Mouse (Mus musculus): ENCODE data around the gene Defa35. TPM values are rescaled to one million over a fixed set of nuclear protein-coding genes. Genes with fewer than 3 reads are reported as not detected.
"Not testable (repeated sequence)": the region's sequence is repeated elsewhere in the genome, so short reads cannot be mapped to it uniquely, and the experiment has no call there.

Defa35 gene
- not detected in 2 replicates for polyA plus RNA-seq (2015; fragmentation: Nextera tagmentation; extraction: Ambion mirVana)

DNA sequence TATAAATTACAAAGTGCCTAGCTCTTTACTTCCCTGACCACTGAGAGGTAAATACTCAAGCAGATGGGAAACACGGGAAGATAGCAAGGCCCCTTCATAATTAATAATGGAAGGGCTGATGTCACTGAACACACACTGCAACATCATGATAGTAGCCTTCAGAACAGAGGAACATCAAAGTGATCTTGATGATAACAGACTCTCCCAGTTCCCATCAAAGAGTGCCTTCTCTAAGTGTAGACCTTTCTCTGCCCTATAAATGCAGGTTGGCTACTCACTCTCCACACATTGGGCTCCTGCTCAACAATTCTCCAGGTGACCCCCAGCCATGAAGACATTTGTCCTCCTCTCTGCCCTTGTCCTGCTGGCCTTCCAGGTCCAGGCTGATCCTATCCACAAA is at the start of gene Defa35:
TSS of gene Defa35 (plus strand) at position 301 of the 400 bp plus-strand sequence.
- H3K9me3 ChIP-seq (ENCODE audit: control insufficient read depth, low read length); H3K4me3 ChIP-seq (ENCODE audit: low read length); H3K9ac ChIP-seq (ENCODE audit: low read depth, low read length); H3K36me3 ChIP-seq (ENCODE audit: control insufficient read depth, insufficient read depth, low read length); H3K27me3 ChIP-seq (replicated peaks; ENCODE audit: control insufficient read depth, insufficient read depth, low read length); H3K4me2 ChIP-seq (ENCODE audit: low read depth, low read length); ATAC-seq; H3K4me1 ChIP-seq (ENCODE audit: control insufficient read depth, insufficient read depth, low read length); H3K27ac ChIP-seq (ENCODE audit: low read length): not testable (repeated sequence)
- WGBS = 76% methylated on average over 1 of the region's 1 CpGs

- H3K9ac ChIP-seq (ENCODE audit: low read depth, low read length); H3K27me3 ChIP-seq (replicated peaks; ENCODE audit: control insufficient read depth, insufficient read depth, low read length); H3K4me2 ChIP-seq (ENCODE audit: low read depth, low read length); H3K36me3 ChIP-seq (ENCODE audit: control insufficient read depth, insufficient read depth, low read length); H3K9me3 ChIP-seq (ENCODE audit: control insufficient read depth, low read length); H3K4me1 ChIP-seq (ENCODE audit: control insufficient read depth, insufficient read depth, low read length); ATAC-seq; H3K27ac ChIP-seq (ENCODE audit: low read length); H3K4me3 ChIP-seq (ENCODE audit: low read length): not testable (repeated sequence)
- no CpG with 5 or more reads among the region's 1 CpGs for WGBS
Measured at GRCm38 (mm10) chr8:21025245-21025644, 39.6 kb upstream of the Defa35 start, which contains the start of gene Defa21. Gene Defa21, plus strand, starts transcription at chr8:21025545.

DNA sequence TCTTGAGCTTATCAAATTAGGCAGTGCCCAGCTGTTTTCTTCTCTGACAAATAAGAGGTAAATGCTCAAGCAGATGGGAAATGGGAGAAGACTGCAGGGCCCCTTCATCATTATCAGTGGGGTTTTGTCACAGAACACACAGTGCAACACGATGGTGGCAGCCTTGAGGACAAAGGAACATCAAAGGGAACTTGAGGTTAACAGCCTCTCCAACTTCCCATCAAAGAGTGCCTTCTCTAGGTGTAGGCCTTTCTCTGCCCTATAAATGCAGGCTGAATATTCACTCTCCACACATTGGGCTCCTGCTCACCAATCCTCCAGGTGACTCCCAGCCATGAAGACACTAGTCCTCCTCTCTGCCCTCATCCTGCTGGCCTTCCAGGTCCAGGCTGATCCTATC is 10.1 kb upstream of the Defa35 start, which contains the start of gene Defa23:
TSS of gene Defa23 (plus strand) at position 301 of the 400 bp plus-strand sequence.
- no CpG with 5 or more reads among the region's 1 CpGs for WGBS
- not testable (repeated sequence) for H3K4me2 ChIP-seq (ENCODE audit: low read depth, low read length); H3K9ac ChIP-seq (ENCODE audit: low read depth, low read length); H3K27me3 ChIP-seq (replicated peaks; ENCODE audit: control insufficient read depth, insufficient read depth, low read length); H3K9me3 ChIP-seq (ENCODE audit: control insufficient read depth, low read length); H3K4me3 ChIP-seq (ENCODE audit: low read length); H3K27ac ChIP-seq (ENCODE audit: low read length); ATAC-seq; H3K36me3 ChIP-seq (ENCODE audit: control insufficient read depth, insufficient read depth, low read length); H3K4me1 ChIP-seq (ENCODE audit: control insufficient read depth, insufficient read depth, low read length)

DNA sequence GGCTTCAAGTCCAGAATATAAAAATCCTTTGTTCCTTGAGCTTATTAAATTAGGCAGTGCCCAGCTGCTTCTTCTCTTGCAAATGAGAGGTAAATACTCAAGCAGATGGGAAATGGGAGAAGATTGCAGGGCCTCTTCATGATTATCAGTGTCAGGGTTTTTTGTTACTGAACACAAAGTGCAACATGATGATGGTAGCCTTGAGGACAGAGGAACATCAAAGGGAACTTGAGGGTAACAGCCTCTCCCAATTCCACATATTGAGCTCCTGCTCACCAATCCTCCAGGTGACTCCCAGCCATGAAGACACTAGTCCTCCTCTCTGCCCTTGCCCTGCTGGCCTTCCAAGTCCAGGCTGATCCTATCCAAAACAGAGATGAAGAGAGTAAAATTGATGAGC is 19.3 kb downstream of the Defa35 start, which contains the start of gene Defa25:
TSS of gene Defa25 (plus strand) at position 301 of the 400 bp plus-strand sequence.
- H3K4me1 ChIP-seq (ENCODE audit: control insufficient read depth, insufficient read depth, low read length) = not testable (repeated sequence)

GRCm38 (mm10) chr8:21093106-21093505 is 28.3 kb downstream of the Defa35 start:
- H3K27ac ChIP-seq (ENCODE audit: low read length) = no peak overlapping the region
- H3K27me3 ChIP-seq (replicated peaks; ENCODE audit: control insufficient read depth, insufficient read depth, low read length) = no peaks in the 10 kb centered on the region
- H3K9ac ChIP-seq (ENCODE audit: low read depth, low read length) = no peak overlapping the region
- no peaks in the 10 kb centered on the region for H3K4me1 ChIP-seq (ENCODE audit: control insufficient read depth, insufficient read depth, low read length)
- no peak overlapping the region for H3K4me2 ChIP-seq (ENCODE audit: low read depth, low read length)
- no peaks in the 10 kb centered on the region for H3K36me3 ChIP-seq (ENCODE audit: control insufficient read depth, insufficient read depth, low read length)
- no peaks in the 10 kb centered on the region for H3K9me3 ChIP-seq (ENCODE audit: control insufficient read depth, low read length)
- ATAC-seq = no peak
- no peak overlapping the region for H3K4me3 ChIP-seq (ENCODE audit: low read length)
- WGBS = 38% methylated on average over 4 of the region's 4 CpGs

More for the DNA sequence above, 19.3 kb downstream of the Defa35 start, which contains the start of gene Defa25:
- H3K36me3 ChIP-seq (ENCODE audit: control insufficient read depth, insufficient read depth, low read length); H3K4me2 ChIP-seq (ENCODE audit: low read depth, low read length); ATAC-seq; H3K27me3 ChIP-seq (replicated peaks; ENCODE audit: control insufficient read depth, insufficient read depth, low read length); H3K9me3 ChIP-seq (ENCODE audit: control insufficient read depth, low read length); H3K27ac ChIP-seq (ENCODE audit: low read length); H3K9ac ChIP-seq (ENCODE audit: low read depth, low read length); H3K4me3 ChIP-seq (ENCODE audit: low read length): not testable (repeated sequence)

GRCm38 (mm10) chr8:21095950-21096349 is 31.1 kb downstream of the Defa35 start, which contains the start of gene Gm14851:
Gene Gm14851, minus strand, starts transcription at chr8:21096050.
- H3K4me1 ChIP-seq (ENCODE audit: control insufficient read depth, insufficient read depth, low read length); H3K27me3 ChIP-seq (replicated peaks; ENCODE audit: control insufficient read depth, insufficient read depth, low read length); H3K36me3 ChIP-seq (ENCODE audit: control insufficient read depth, insufficient read depth, low read length); H3K4me3 ChIP-seq (ENCODE audit: low read length); H3K4me2 ChIP-seq (ENCODE audit: low read depth, low read length); ATAC-seq; H3K9me3 ChIP-seq (ENCODE audit: control insufficient read depth, low read length); H3K9ac ChIP-seq (ENCODE audit: low read depth, low read length); H3K27ac ChIP-seq (ENCODE audit: low read length): not testable (repeated sequence)
- WGBS = 100% methylated on average over 1 of the region's 2 CpGs

Other genes with a start within 250 kb of the Defa35 start
- gene Defb33, start 172.4 kb upstream of the Defa35 start, polyA plus RNA-seq (2015; fragmentation: Nextera tagmentation; extraction: Ambion mirVana) = not detected in 2 replicates
- not detected in 2 replicates for gene Gm15056, start 162.4 kb upstream of the Defa35 start, polyA plus RNA-seq (2015; fragmentation: Nextera tagmentation; extraction: Ambion mirVana)
- not detected in 2 replicates for gene Gm6040, start 143.0 kb upstream of the Defa35 start, polyA plus RNA-seq (2015; fragmentation: Nextera tagmentation; extraction: Ambion mirVana)
- gene AY761185, start 120.3 kb upstream of the Defa35 start, polyA plus RNA-seq (2015; fragmentation: Nextera tagmentation; extraction: Ambion mirVana) = not detected in 2 replicates
- not detected in 2 replicates for gene Defa21, start 39.5 kb upstream of the Defa35 start, polyA plus RNA-seq (2015; fragmentation: Nextera tagmentation; extraction: Ambion mirVana)
- 0.53 TPM in 1 of 2 replicates, not detected in the other for gene Defa23, start 10.0 kb upstream of the Defa35 start, polyA plus RNA-seq (2015; fragmentation: Nextera tagmentation; extraction: Ambion mirVana)
- not detected in 2 replicates for gene Defa25, start 19.4 kb downstream of the Defa35 start, polyA plus RNA-seq (2015; fragmentation: Nextera tagmentation; extraction: Ambion mirVana)
- not detected in 2 replicates for gene Gm14851, start 31.0 kb downstream of the Defa35 start, polyA plus RNA-seq (2015; fragmentation: Nextera tagmentation; extraction: Ambion mirVana)
- gene Defa30, start 69.6 kb downstream of the Defa35 start, polyA plus RNA-seq (2015; fragmentation: Nextera tagmentation; extraction: Ambion mirVana) = 0.69 and 1.5 TPM in 2 replicates
- gene Defa22, start 97.2 kb downstream of the Defa35 start, polyA plus RNA-seq (2015; fragmentation: Nextera tagmentation; extraction: Ambion mirVana) = not detected in 2 replicates
- gene Defa31, start 126.6 kb downstream of the Defa35 start, polyA plus RNA-seq (2015; fragmentation: Nextera tagmentation; extraction: Ambion mirVana) = not detected in 2 replicates
- gene Gm15293, start 136.5 kb downstream of the Defa35 start, polyA plus RNA-seq (2015; fragmentation: Nextera tagmentation; extraction: Ambion mirVana) = not detected in 2 replicates
- not detected in 2 replicates for gene Gm15292, start 184.7 kb downstream of the Defa35 start, polyA plus RNA-seq (2015; fragmentation: Nextera tagmentation; extraction: Ambion mirVana)

Measured in intestine, embryonic 16.5 days (tissue).